Mouse (Mus musculus) right cerebral cortex, adult 18-20 months (tissue): ENCODE results near the gene Cnot6l.

Experiments used
- DNase-seq: peaks from one replicate; pipeline ENCODE4 v3.0.0; 2022; ENCODE audit warnings: mixed read lengths

Cnot6l gene

GRCm38 (mm10) chr5:96164021-96164411 lies at the start of gene Cnot6l:
Gene Cnot6l (minus strand): TSS chr5:96164171.
- DNase-seq = no peak

GRCm38 (mm10) chr5:96209916-96210583 lies 46.1 kb upstream of the Cnot6l start:
- peak; percentile 92 for DNase-seq

GRCm38 (mm10) chr5:96209459-96209858 lies 45.5 kb upstream of the Cnot6l start, which contains the start of gene Mrpl1:
Gene Mrpl1 (plus strand): TSS chr5:96209493.
- DNase-seq = peak; percentile 17

- no peak for DNase-seq
Measured at GRCm38 (mm10) chr5:96208543-96208942, 44.6 kb upstream of the Cnot6l start.

- DNase-seq = no peak
Measured at GRCm38 (mm10) chr5:96207531-96207930, 43.6 kb upstream of the Cnot6l start.

GRCm38 (mm10) chr5:96206897-96207296 lies 42.9 kb upstream of the Cnot6l start:
- DNase-seq = no peak

- DNase-seq = no peak
Measured at GRCm38 (mm10) chr5:96201462-96202154, 37.6 kb upstream of the Cnot6l start.

- no peak for DNase-seq
Measured at GRCm38 (mm10) chr5:96200269-96200668, 36.3 kb upstream of the Cnot6l start.

GRCm38 (mm10) chr5:96198271-96198670 lies 34.3 kb upstream of the Cnot6l start:
- DNase-seq = no peak

- DNase-seq = no peak
Measured at GRCm38 (mm10) chr5:96196547-96197052, 32.6 kb upstream of the Cnot6l start.

- DNase-seq = no peak
Measured at GRCm38 (mm10) chr5:96191251-96191650, 27.3 kb upstream of the Cnot6l start.

GRCm38 (mm10) chr5:96189761-96190160 lies 25.8 kb upstream of the Cnot6l start:
- no peak for DNase-seq

- no peak for DNase-seq
Measured at GRCm38 (mm10) chr5:96183987-96184386, 20.0 kb upstream of the Cnot6l start.

GRCm38 (mm10) chr5:96183211-96183610 lies 19.2 kb upstream of the Cnot6l start:
- no peak for DNase-seq

- no peak for DNase-seq
Measured at GRCm38 (mm10) chr5:96176879-96177358, 12.9 kb upstream of the Cnot6l start.

GRCm38 (mm10) chr5:96176121-96176520 lies 12.2 kb upstream of the Cnot6l start:
- no peak for DNase-seq

- DNase-seq = no peak
Measured at GRCm38 (mm10) chr5:96171765-96172164, 7.8 kb upstream of the Cnot6l start.

- no peak for DNase-seq
Measured at GRCm38 (mm10) chr5:96170443-96170842, 6.5 kb upstream of the Cnot6l start.

- no peak for DNase-seq
Measured at GRCm38 (mm10) chr5:96166761-96167160, 2.8 kb upstream of the Cnot6l start.

GRCm38 (mm10) chr5:96163396-96164020 lies 463 bp downstream of the Cnot6l start:
- DNase-seq = no peak

- DNase-seq = peak; percentile 80
Measured at GRCm38 (mm10) chr5:96162399-96163331, 1.3 kb downstream of the Cnot6l start.
